In genomic region chr10:114841440-114841839, GRCm38 (mm10) we compare ENCODE assay signal across 13 mouse cellular contexts. TPM values are rescaled to one million over a fixed set of nuclear protein-coding genes. Genes with fewer than 3 reads are reported as not detected.
"Had no signal": no experiment of that assay in that cellular context is flagged by ENCODE, and none has a peak within 500 bp of the region (broad histone marks: within the 10 kb centered on the region; RNA-seq: fewer than 3 reads in every experiment).

No protein-coding gene starts in this region.

- DNase-seq: kidney, adult 2 months; kidney, postnatal 25 days; layer of hippocampus, adult 9-11 months; liver; lung, adult 18-20 months; lung, postnatal 10 days; lung, postnatal 4 days; right cerebral cortex, postnatal 4 days; thymus, postnatal 25 days had no signal

RNA-seq across cellular contexts. Expression of gene Trhde, which starts 39.3 kb away (rescaled TPM):
- total RNA-seq: megakaryocyte progenitor cell, adult 5-6 weeks; megakaryocyte-erythroid progenitor cell, adult 5-6 weeks; monocyte, adult 5-6 weeks; neutrophil, adult 5-6 weeks had no signal
